Mouse (Mus musculus) kidney, adult 2 months (tissue): Measurements from ENCODE around the gene Fbl.
"Not testable (repeated sequence)": the region's sequence is repeated elsewhere in the genome, so short reads cannot be mapped to it uniquely, and the experiment has no call there.

Experiments used
- CTCF ChIP-seq: fragments of 200-500 bp; conservative IDR thresholded peaks from 2 replicates; pipeline ENCODE4 v1.5.1; 2011; ENCODE audit warnings: low read depth, mild to moderate bottlenecking, control low read depth, low read length, moderate library complexity, mixed read lengths; ENCODE audit not compliant: insufficient read depth, insufficient read length
- POLR2A ChIP-seq: fragments of 200-500 bp; IDR thresholded peaks from one replicate; pipeline ENCODE4 v1.6.1; 2011; ENCODE audit warnings: low read depth, low read length, control low read depth

- not testable (repeated sequence) for TF ChIP-seq CTCF, POLR2A
Measured at GRCm38 (mm10) chr7:28227421-28227820, 57.9 kb downstream of the Fbl start.
